Mouse (Mus musculus): ENCODE results near the gene C1s2.
"Not testable (repeated sequence)": the region's sequence is repeated elsewhere in the genome, so short reads cannot be mapped to it uniquely, and the experiment has no call there.

C1s2 gene

GRCm38 (mm10) chr6:124640041-124640440 lies 4.2 kb upstream of the C1s2 start:
- DNase-seq (ENCODE audit: low spot score in 2 of 2) = no peak

- DNase-seq (ENCODE audit: low spot score in 2 of 2) = not testable (repeated sequence)
These were observed 1.1 kb upstream of the C1s2 start for GRCm38 (mm10) chr6:124636858-124637460.

- DNase-seq (ENCODE audit: low spot score in 2 of 2) = no peak
These were observed 5.1 kb downstream of the C1s2 start for GRCm38 (mm10) chr6:124630763-124631162.

- not testable (repeated sequence) for DNase-seq (ENCODE audit: low spot score in 2 of 2)
These were observed 9.7 kb downstream of the C1s2 start for GRCm38 (mm10) chr6:124626184-124626583.

- DNase-seq (ENCODE audit: low spot score in 2 of 2) = no peak
These were observed 10.3 kb downstream of the C1s2 start for GRCm38 (mm10) chr6:124625612-124626011.

GRCm38 (mm10) chr6:124602031-124602430 lies 33.9 kb downstream of the C1s2 start:
- DNase-seq (ENCODE audit: low spot score in 2 of 2) = no peak

- no peak for DNase-seq (ENCODE audit: low spot score in 2 of 2)
These were observed 42.8 kb downstream of the C1s2 start for GRCm38 (mm10) chr6:124593121-124593520.

GRCm38 (mm10) chr6:124592186-124592700 lies 43.6 kb downstream of the C1s2 start:
- no peak for DNase-seq (ENCODE audit: low spot score in 2 of 2)

- no peak for DNase-seq (ENCODE audit: low spot score in 2 of 2)
These were observed 47.1 kb downstream of the C1s2 start for GRCm38 (mm10) chr6:124588771-124589170.

- no peak for DNase-seq (ENCODE audit: low spot score in 2 of 2)
These were observed 49.6 kb downstream of the C1s2 start for GRCm38 (mm10) chr6:124586266-124586665.

- DNase-seq (ENCODE audit: low spot score in 2 of 2) = no peak
These were observed 50.1 kb downstream of the C1s2 start for GRCm38 (mm10) chr6:124585761-124586160.

GRCm38 (mm10) chr6:124584935-124585334 lies 51.0 kb downstream of the C1s2 start:
- DNase-seq (ENCODE audit: low spot score in 2 of 2) = no peak

GRCm38 (mm10) chr6:124582231-124582630 lies 53.7 kb downstream of the C1s2 start:
- no peak for DNase-seq (ENCODE audit: low spot score in 2 of 2)

- not testable (repeated sequence) for DNase-seq (ENCODE audit: low spot score in 2 of 2)
These were observed 55.7 kb downstream of the C1s2 start for GRCm38 (mm10) chr6:124580155-124580554.

GRCm38 (mm10) chr6:124575155-124575678 lies 60.7 kb downstream of the C1s2 start:
- not testable (repeated sequence) for DNase-seq (ENCODE audit: low spot score in 2 of 2)

Measured in thymus, postnatal 10 days (tissue).